Mouse (Mus musculus) bone marrow, adult 2 months (tissue): ENCODE data around the gene Tvp23b. TPM values are rescaled to one million over a fixed set of nuclear protein-coding genes. Genes with fewer than 3 reads are reported as not detected.

Source experiments
- H3K27ac ChIP-seq: fragments of 200-500 bp; 2 replicates; pipeline ENCODE4 v1.5.1; 2012; ENCODE audit warnings: low read depth, mild to moderate bottlenecking, control low read depth, inconsistent platforms, low read length; ENCODE audit not compliant: control insufficient read depth, poor library complexity, insufficient read depth
- H3K4me1 ChIP-seq: fragments of 200-500 bp; 2 replicates; pipeline ENCODE4 v1.6.1; 2011; ENCODE audit warnings: low read length; ENCODE audit not compliant: control insufficient read depth, insufficient read depth
- H3K4me3 ChIP-seq: fragments of 200-500 bp; replicated peaks from 2 replicates; pipeline ENCODE3; 2011; ENCODE audit warnings: mild to moderate bottlenecking, low read depth, low read length, control low read depth; ENCODE audit not compliant: control insufficient read depth
- CTCF ChIP-seq: fragments of 200-500 bp; IDR thresholded peaks from 2 replicates; pipeline ENCODE4 v1.5.1; 2011; ENCODE audit warnings: low read length, control low read depth; ENCODE audit not compliant: control insufficient read depth, insufficient read depth
- POLR2A ChIP-seq: fragments of 200-500 bp; IDR thresholded peaks from 2 replicates; pipeline ENCODE4 v1.6.1; 2011; ENCODE audit warnings: low read depth, mild to moderate bottlenecking, control low read depth, low read length, borderline replicate concordance; ENCODE audit not compliant: control insufficient read depth
- WGBS: fragments of 180-500 bp; shearing (Covaris S2); methylation state at CpG from one replicate; pipeline ENCODE4 v1.1.7; 2018; 5-methylcytosine and 5-hydroxymethylcytosine counted together
- polyA plus RNA-seq: library from polyadenylated mRNA; stranded (reverse); fragments of >200 nt; gene quantifications from 2 replicates; pipeline ENCODE4 v1.2.4, GENCODE M21; 2011; ENCODE audit warnings: low replicate concordance; ENCODE audit not compliant: missing spikeins, insufficient read depth, insufficient read length

The Tvp23b gene
- polyA plus RNA-seq, 1 experiment, result 11.0 TPM

GRCm38 (mm10) chr11:62938921-62939320 lies 59.7 kb downstream of the Tvp23b start:
- H3K4me1 ChIP-seq, result no peaks in the 10 kb centered on the region
- 65% methylated on average over 5 of the region's 5 CpGs for WGBS
- no peak overlapping the region for H3K4me3 ChIP-seq
- H3K27ac ChIP-seq, result no peak overlapping the region
- TF ChIP-seq CTCF (no peak), POLR2A (no peak)

- WGBS, result 73% methylated on average over 3 of the region's 3 CpGs
- H3K4me3 ChIP-seq, result no peak overlapping the region
- no peak for TF ChIP-seq CTCF
- no peak for TF ChIP-seq POLR2A
These were observed 60.9 kb downstream of the Tvp23b start for GRCm38 (mm10) chr11:62940176-62940575.

DNA sequence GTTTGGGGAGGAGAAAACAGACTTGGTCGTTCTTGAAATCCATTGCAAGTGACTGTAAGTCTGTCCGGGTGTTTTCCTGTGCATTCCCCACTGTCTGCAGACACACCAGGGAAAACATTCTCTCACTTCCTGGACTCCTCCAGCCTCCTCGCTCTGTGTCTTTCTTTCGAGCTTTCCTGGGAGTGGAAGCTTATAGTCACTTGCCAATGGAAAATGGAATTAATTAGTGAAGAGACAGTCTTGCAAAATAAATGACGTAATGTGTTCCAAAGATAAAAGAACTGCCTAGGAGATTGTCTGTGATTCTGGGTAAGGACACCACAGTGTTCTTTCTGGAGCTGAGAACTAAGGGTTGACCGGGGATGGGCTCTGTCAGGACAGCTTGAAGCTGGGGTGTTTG lies 64.3 kb downstream of the Tvp23b start:
- Histone ChIP-seq H3K4me3 (no peak overlapping the region), H3K4me1 (no peaks in the 10 kb centered on the region), H3K27ac (no peak overlapping the region)
- TF ChIP-seq POLR2A (no peak), CTCF (no peak)
- WGBS, result 38% methylated on average over 6 of the region's 6 CpGs

More at GRCm38 (mm10) chr11:62940176-62940575, 60.9 kb downstream of the Tvp23b start:
- Histone ChIP-seq H3K4me1 (no peaks in the 10 kb centered on the region), H3K27ac (no peak overlapping the region)

- no peak overlapping the region for H3K4me3 ChIP-seq
These were observed 66.3 kb downstream of the Tvp23b start for GRCm38 (mm10) chr11:62945514-62945913.

GRCm38 (mm10) chr11:62949548-62949947 lies 70.3 kb downstream of the Tvp23b start:
- Histone ChIP-seq H3K4me1 (no peaks in the 10 kb centered on the region; the same call in 1 of the 2 replicates), H3K27ac (no peak overlapping the region), H3K4me3 (no peak overlapping the region)
- no peak for TF ChIP-seq CTCF
- TF ChIP-seq POLR2A, result no peak
- WGBS, result 62% methylated on average over 1 of the region's 1 CpGs

More at GRCm38 (mm10) chr11:62945514-62945913, 66.3 kb downstream of the Tvp23b start:
- Histone ChIP-seq H3K27ac (no peak overlapping the region), H3K4me1 (no peaks in the 10 kb centered on the region)
- WGBS, result 68% methylated on average over 4 of the region's 4 CpGs
- TF ChIP-seq POLR2A (no peak), CTCF (no peak)

DNA sequence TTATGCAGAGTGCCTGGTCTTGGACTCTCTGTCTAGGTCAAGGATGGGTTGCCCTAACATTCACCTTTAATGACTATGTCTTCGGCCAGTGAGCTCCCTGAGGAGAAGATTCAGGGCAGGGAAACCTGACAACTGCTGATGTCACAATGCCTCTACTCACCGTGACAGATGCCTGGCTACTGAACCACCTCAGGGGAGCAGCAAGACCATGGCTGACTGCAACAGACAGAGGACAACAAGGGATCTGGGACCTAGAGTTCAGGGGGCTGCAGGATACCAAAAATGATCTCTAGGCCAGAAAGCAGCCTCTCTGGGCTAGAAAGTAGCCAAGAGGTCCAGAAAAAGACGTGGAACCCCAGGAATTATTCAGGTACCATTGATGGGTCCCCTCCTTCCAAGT lies 71.8 kb downstream of the Tvp23b start, which contains the start of gene Cdrt4:
Gene Cdrt4, plus strand, starts transcription at position 182 of the 400 bp plus-strand sequence.
- no peak for TF ChIP-seq POLR2A
- no peak for TF ChIP-seq CTCF
- no peaks in the 10 kb centered on the region; the same call in 1 of the 2 replicates for H3K4me1 ChIP-seq
- no peak within 1 kb of the TSS for H3K4me3 ChIP-seq
- no peak within 1 kb of the TSS for H3K27ac ChIP-seq
- WGBS, result 68% methylated on average over 3 of the region's 3 CpGs

GRCm38 (mm10) chr11:62954766-62955165 lies 75.5 kb downstream of the Tvp23b start:
- no peak overlapping the region for H3K27ac ChIP-seq
- WGBS, result 75% methylated on average over 3 of the region's 3 CpGs
- no peak overlapping the region for H3K4me3 ChIP-seq
- no peak for TF ChIP-seq CTCF
- no peak for TF ChIP-seq POLR2A
- no peaks in the 10 kb centered on the region; the same call in 1 of the 2 replicates for H3K4me1 ChIP-seq

DNA sequence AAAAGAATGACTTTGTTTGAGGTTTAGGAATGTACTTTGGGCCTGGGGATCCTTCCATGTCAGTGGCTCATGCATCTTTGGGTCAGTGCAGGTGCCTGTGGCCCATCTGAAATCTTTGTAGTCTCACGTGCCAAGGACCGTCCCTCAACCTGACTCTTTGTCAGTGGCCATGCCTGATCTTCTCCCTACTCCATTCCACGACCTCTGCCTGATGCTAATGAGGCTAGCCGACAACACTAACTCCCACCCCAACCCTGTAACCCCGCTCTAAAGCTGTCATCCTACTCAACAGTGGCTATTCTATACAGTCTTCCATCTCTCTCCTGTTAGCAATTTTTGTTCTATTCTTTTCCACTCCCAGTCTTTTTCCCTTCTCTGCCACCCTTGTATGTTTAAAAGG lies 75.9 kb downstream of the Tvp23b start:
- Histone ChIP-seq H3K4me3 (no peak overlapping the region), H3K4me1 (no peaks in the 10 kb centered on the region; the same call in 1 of the 2 replicates), H3K27ac (no peak overlapping the region)
- TF ChIP-seq CTCF (no peak), POLR2A (no peak)
- WGBS, result 81% methylated on average over 5 of the region's 5 CpGs

DNA sequence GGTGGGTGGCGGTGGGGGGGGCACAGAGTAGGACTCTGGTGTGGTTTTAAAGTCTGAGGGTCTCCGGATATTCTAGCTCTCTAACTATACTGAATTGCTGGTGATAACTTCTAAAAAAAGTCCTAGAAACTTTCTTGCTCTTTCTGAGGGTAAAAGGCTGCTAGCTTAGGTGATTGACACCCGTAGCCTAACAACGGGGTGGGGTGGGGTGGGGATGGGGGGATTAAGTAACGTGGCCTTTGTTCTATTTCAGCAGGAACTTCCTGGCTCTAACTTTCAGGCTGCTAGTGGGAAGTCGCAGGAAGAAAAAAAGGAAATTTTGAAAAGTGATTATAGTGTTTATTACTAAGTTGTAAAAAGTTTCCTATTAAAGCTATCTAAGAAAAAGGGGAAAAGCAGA lies 76.5 kb downstream of the Tvp23b start:
- WGBS, result 32% methylated on average over 6 of the region's 6 CpGs
- Histone ChIP-seq H3K27ac (no peak overlapping the region), H3K4me1 (no peaks in the 10 kb centered on the region; the same call in 1 of the 2 replicates), H3K4me3 (no peak overlapping the region)
- TF ChIP-seq POLR2A, result no peak
- TF ChIP-seq CTCF, result no peak
